Mouse (Mus musculus): Measurements from ENCODE around the gene Tspyl2. TPM values are rescaled to one million over a fixed set of nuclear protein-coding genes. Genes with fewer than 3 reads are reported as not detected.
"Not testable (repeated sequence)": the region's sequence is repeated elsewhere in the genome, so short reads cannot be mapped to it uniquely, and the experiment has no call there.

The Tspyl2 gene
- polyA plus RNA-seq, 1 experiment from 2014 or later = 35.6 TPM

- Histone ChIP-seq H3K4me3 (ENCODE audit: low read depth, low read length) (peak overlapping the region; percentile 55), H3K27me3 (ENCODE audit: control insufficient read depth, insufficient read depth, low read length) (peaks cover 31% of the 10 kb centered on the region), H3K27ac (ENCODE audit: low read depth, low read length) (no peak overlapping the region), H3K9ac (ENCODE audit: low read length) (peak overlapping the region; percentile 75), H3K36me3 (ENCODE audit: control insufficient read depth, insufficient read depth, low read length) (no peaks in the 10 kb centered on the region), H3K9me3 (ENCODE audit: control insufficient read depth, low read length) (no peaks in the 10 kb centered on the region), H3K4me2 (ENCODE audit: low read depth, low read length, severe bottlenecking) (peak overlapping the region; percentile 56), H3K4me1 (replicated peaks; ENCODE audit: control insufficient read depth, insufficient read depth, low read length) (peaks cover 5% of the 10 kb centered on the region; the same call in 1 of the 2 replicates)
- WGBS = 32% methylated on average over 11 of the region's 11 CpGs
- ATAC-seq (replicated peaks; ENCODE audit: low FRiP score) (no peak), DNase-seq (ENCODE audit: low spot score) (peak; percentile 56)
Observed at GRCm38 (mm10) chrX:152341496-152341895, 729 bp downstream of the Tspyl2 start.

- H3K9me3 ChIP-seq (ENCODE audit: control insufficient read depth, low read length) = no peaks in the 10 kb centered on the region
- 15% methylated on average over 32 of the region's 33 CpGs for WGBS
Observed at GRCm38 (mm10) chrX:152336546-152337332, 5.5 kb downstream of the Tspyl2 start.

GRCm38 (mm10) chrX:152336123-152336522 is 6.1 kb downstream of the Tspyl2 start:
- not testable (repeated sequence) for DNase-seq (ENCODE audit: low spot score); H3K36me3 ChIP-seq (ENCODE audit: control insufficient read depth, insufficient read depth, low read length); H3K9me3 ChIP-seq (ENCODE audit: control insufficient read depth, low read length); H3K4me1 ChIP-seq (replicated peaks; ENCODE audit: control insufficient read depth, insufficient read depth, low read length); H3K9ac ChIP-seq (ENCODE audit: low read length)
- 0 out of 2 replicates have a peak, but pooled peaks have one; percentile 6 for ATAC-seq (replicated peaks; ENCODE audit: low FRiP score)
- Histone ChIP-seq H3K4me2 (ENCODE audit: low read depth, low read length, severe bottlenecking) (peak overlapping the region; percentile 8; the same call in 1 of the 2 replicates), H3K27ac (ENCODE audit: low read depth, low read length) (peak overlapping the region; percentile 95), H3K4me3 (ENCODE audit: low read depth, low read length) (peak overlapping the region; percentile 14; the same call in 1 of the 2 replicates), H3K27me3 (ENCODE audit: control insufficient read depth, insufficient read depth, low read length) (peaks cover 14% of the 10 kb centered on the region)
- WGBS = 38% methylated on average over 4 of the region's 4 CpGs

More at GRCm38 (mm10) chrX:152336546-152337332, 5.5 kb downstream of the Tspyl2 start:
- H3K4me3 ChIP-seq (ENCODE audit: low read depth, low read length) = peak overlapping the region; percentile 14; the same call in 1 of the 2 replicates
- peak; percentile 92 for DNase-seq (ENCODE audit: low spot score)
- peak overlapping the region; percentile 67 for H3K9ac ChIP-seq (ENCODE audit: low read length)
- peak overlapping the region; percentile 47 for H3K4me2 ChIP-seq (ENCODE audit: low read depth, low read length, severe bottlenecking)
- H3K27ac ChIP-seq (ENCODE audit: low read depth, low read length) = peak overlapping the region; percentile 95
- ATAC-seq (replicated peaks; ENCODE audit: low FRiP score) = peak; percentile 99
- H3K27me3 ChIP-seq (ENCODE audit: control insufficient read depth, insufficient read depth, low read length) = peaks cover 16% of the 10 kb centered on the region
- no peaks in the 10 kb centered on the region for H3K36me3 ChIP-seq (ENCODE audit: control insufficient read depth, insufficient read depth, low read length)
- peaks cover 5% of the 10 kb centered on the region; the same call in 1 of the 2 replicates for H3K4me1 ChIP-seq (replicated peaks; ENCODE audit: control insufficient read depth, insufficient read depth, low read length)

- not testable (repeated sequence) for H3K36me3 ChIP-seq (ENCODE audit: control insufficient read depth, insufficient read depth, low read length); H3K4me1 ChIP-seq (replicated peaks; ENCODE audit: control insufficient read depth, insufficient read depth, low read length); H3K4me2 ChIP-seq (ENCODE audit: low read depth, low read length, severe bottlenecking); ATAC-seq (replicated peaks; ENCODE audit: low FRiP score); DNase-seq (ENCODE audit: low spot score); H3K9ac ChIP-seq (ENCODE audit: low read length); H3K4me3 ChIP-seq (ENCODE audit: low read depth, low read length); H3K27ac ChIP-seq (ENCODE audit: low read depth, low read length); H3K9me3 ChIP-seq (ENCODE audit: control insufficient read depth, low read length)
- H3K27me3 ChIP-seq (ENCODE audit: control insufficient read depth, insufficient read depth, low read length) = peaks cover 21% of the 10 kb centered on the region
Observed at GRCm38 (mm10) chrX:152329400-152329799, 12.8 kb downstream of the Tspyl2 start.

GRCm38 (mm10) chrX:152327689-152328052 is 14.6 kb downstream of the Tspyl2 start:
- H3K36me3 ChIP-seq (ENCODE audit: control insufficient read depth, insufficient read depth, low read length) = no peaks in the 10 kb centered on the region
- no peaks in the 10 kb centered on the region; the same call in 1 of the 2 replicates for H3K4me1 ChIP-seq (replicated peaks; ENCODE audit: control insufficient read depth, insufficient read depth, low read length)
- H3K9ac ChIP-seq (ENCODE audit: low read length) = peak overlapping the region; percentile 20; the same call in 1 of the 2 replicates
- 15% methylated on average over 8 of the region's 8 CpGs for WGBS
- peak overlapping the region; percentile 49; the same call in 1 of the 2 replicates for H3K4me3 ChIP-seq (ENCODE audit: low read depth, low read length)
- H3K27ac ChIP-seq (ENCODE audit: low read depth, low read length) = no peak overlapping the region
- H3K9me3 ChIP-seq (ENCODE audit: control insufficient read depth, low read length) = no peaks in the 10 kb centered on the region; the same call in 1 of the 2 replicates
- H3K4me2 ChIP-seq (ENCODE audit: low read depth, low read length, severe bottlenecking) = peak overlapping the region; percentile 25; the same call in 1 of the 2 replicates
- H3K27me3 ChIP-seq (ENCODE audit: control insufficient read depth, insufficient read depth, low read length) = peaks cover 16% of the 10 kb centered on the region
- 0 out of 2 replicates have a peak, but pooled peaks have one; percentile 15 for ATAC-seq (replicated peaks; ENCODE audit: low FRiP score)
- no peak for DNase-seq (ENCODE audit: low spot score)

GRCm38 (mm10) chrX:152326996-152327688 is 15.1 kb downstream of the Tspyl2 start, which contains the start of gene Kantr:
Gene Kantr (minus strand): TSS chrX:152327495.
- H3K4me3 ChIP-seq (ENCODE audit: low read depth, low read length) = peak within 1 kb of the TSS; percentile 49
- 11% methylated on average over 29 of the region's 29 CpGs for WGBS
- peak within 1 kb of the TSS; percentile 60 for H3K4me2 ChIP-seq (ENCODE audit: low read depth, low read length, severe bottlenecking)
- H3K27ac ChIP-seq (ENCODE audit: low read depth, low read length) = no peak within 1 kb of the TSS
- ATAC-seq (replicated peaks; ENCODE audit: low FRiP score) = peak; percentile 99
- H3K27me3 ChIP-seq (ENCODE audit: control insufficient read depth, insufficient read depth, low read length) = peaks cover 16% of the 10 kb centered on the region
- H3K9me3 ChIP-seq (ENCODE audit: control insufficient read depth, low read length) = no peaks in the 10 kb centered on the region; the same call in 1 of the 2 replicates
- no peaks in the 10 kb centered on the region; the same call in 1 of the 2 replicates for H3K4me1 ChIP-seq (replicated peaks; ENCODE audit: control insufficient read depth, insufficient read depth, low read length)
- H3K9ac ChIP-seq (ENCODE audit: low read length) = peak within 1 kb of the TSS; percentile 62
- no peaks in the 10 kb centered on the region for H3K36me3 ChIP-seq (ENCODE audit: control insufficient read depth, insufficient read depth, low read length)
- peak; percentile 77 for DNase-seq (ENCODE audit: low spot score)

- no peak overlapping the region for H3K4me3 ChIP-seq (ENCODE audit: low read depth, low read length)
- no peak overlapping the region for H3K4me2 ChIP-seq (ENCODE audit: low read depth, low read length, severe bottlenecking)
- no peaks in the 10 kb centered on the region; the same call in 1 of the 2 replicates for H3K9me3 ChIP-seq (ENCODE audit: control insufficient read depth, low read length)
- DNase-seq (ENCODE audit: low spot score) = no peak
- H3K27me3 ChIP-seq (ENCODE audit: control insufficient read depth, insufficient read depth, low read length) = peaks cover 17% of the 10 kb centered on the region; the same call in 1 of the 2 replicates
- H3K27ac ChIP-seq (ENCODE audit: low read depth, low read length) = no peak overlapping the region
- ATAC-seq (replicated peaks; ENCODE audit: low FRiP score) = no peak
- no peaks in the 10 kb centered on the region; the same call in 1 of the 2 replicates for H3K4me1 ChIP-seq (replicated peaks; ENCODE audit: control insufficient read depth, insufficient read depth, low read length)
- H3K9ac ChIP-seq (ENCODE audit: low read length) = no peak overlapping the region
- WGBS = 100% methylated on average over 1 of the region's 1 CpGs
- H3K36me3 ChIP-seq (ENCODE audit: control insufficient read depth, insufficient read depth, low read length) = no peaks in the 10 kb centered on the region
Observed at GRCm38 (mm10) chrX:152323584-152323983, 18.6 kb downstream of the Tspyl2 start.

- ATAC-seq (replicated peaks; ENCODE audit: low FRiP score) (no peak), DNase-seq (ENCODE audit: low spot score) (no peak)
- no peak overlapping the region for H3K9ac ChIP-seq (ENCODE audit: low read length)
- H3K4me3 ChIP-seq (ENCODE audit: low read depth, low read length) = no peak overlapping the region
- peaks cover 10% of the 10 kb centered on the region; the same call in 1 of the 2 replicates for H3K27me3 ChIP-seq (ENCODE audit: control insufficient read depth, insufficient read depth, low read length)
- no peak overlapping the region for H3K27ac ChIP-seq (ENCODE audit: low read depth, low read length)
- WGBS = 44% methylated on average over 2 of the region's 2 CpGs
- H3K4me2 ChIP-seq (ENCODE audit: low read depth, low read length, severe bottlenecking) = no peak overlapping the region
- no peaks in the 10 kb centered on the region for H3K36me3 ChIP-seq (ENCODE audit: control insufficient read depth, insufficient read depth, low read length)
- no peaks in the 10 kb centered on the region; the same call in 1 of the 2 replicates for H3K9me3 ChIP-seq (ENCODE audit: control insufficient read depth, low read length)
- no peaks in the 10 kb centered on the region; the same call in 1 of the 2 replicates for H3K4me1 ChIP-seq (replicated peaks; ENCODE audit: control insufficient read depth, insufficient read depth, low read length)
Observed at GRCm38 (mm10) chrX:152322776-152323175, 19.4 kb downstream of the Tspyl2 start.

All from forebrain, embryonic 11.5 days (tissue).